Mouse (Mus musculus) urinary bladder, postnatal 25 days (tissue): Measurements from ENCODE around the gene Lin28a.
"Not testable (repeated sequence)": the region's sequence is repeated elsewhere in the genome, so short reads cannot be mapped to it uniquely, and the experiment has no call there.

ENCODE experiments used
- DNase-seq: peaks from one replicate; pipeline ENCODE4 v3.0.0; 2022; ENCODE audit warnings: low spot score

Gene Lin28a

DNA sequence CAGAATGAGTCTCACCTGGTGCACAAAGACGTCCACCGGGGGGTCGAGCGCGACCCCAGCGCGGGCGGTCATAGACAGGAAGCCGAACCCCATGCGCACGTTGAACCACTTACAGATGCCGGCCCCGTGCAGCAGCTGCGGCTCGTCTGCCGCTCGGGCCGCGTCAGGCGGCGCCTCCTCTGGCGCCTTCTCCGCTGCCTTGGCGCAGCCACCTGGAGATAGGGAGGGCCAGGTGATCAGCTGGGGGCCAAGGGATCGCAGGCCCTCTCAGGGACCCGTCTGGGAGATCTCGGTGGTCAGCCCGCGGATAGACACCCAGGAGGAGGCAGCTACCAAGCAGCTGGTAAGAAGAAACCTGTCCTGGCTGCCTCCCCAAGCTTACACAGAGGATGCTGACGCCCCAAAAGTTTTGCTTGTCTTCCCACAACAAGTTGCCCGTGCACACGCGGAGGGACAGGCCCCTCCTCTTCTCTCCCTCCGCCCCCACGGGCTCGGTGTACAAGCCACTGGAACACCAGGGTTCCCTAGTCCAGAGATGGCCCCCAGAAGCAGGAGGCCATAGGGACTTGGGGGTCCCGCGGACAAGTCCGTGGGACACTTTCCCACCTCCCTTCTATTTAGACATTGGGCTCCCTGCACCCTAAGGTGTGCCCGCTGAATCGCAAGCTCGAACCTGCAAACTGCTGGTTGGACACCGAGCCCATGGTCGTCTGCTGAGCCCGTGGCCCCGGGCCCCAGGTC lies 433 bp downstream of the Lin28a start:
- DNase-seq: no peak

DNA sequence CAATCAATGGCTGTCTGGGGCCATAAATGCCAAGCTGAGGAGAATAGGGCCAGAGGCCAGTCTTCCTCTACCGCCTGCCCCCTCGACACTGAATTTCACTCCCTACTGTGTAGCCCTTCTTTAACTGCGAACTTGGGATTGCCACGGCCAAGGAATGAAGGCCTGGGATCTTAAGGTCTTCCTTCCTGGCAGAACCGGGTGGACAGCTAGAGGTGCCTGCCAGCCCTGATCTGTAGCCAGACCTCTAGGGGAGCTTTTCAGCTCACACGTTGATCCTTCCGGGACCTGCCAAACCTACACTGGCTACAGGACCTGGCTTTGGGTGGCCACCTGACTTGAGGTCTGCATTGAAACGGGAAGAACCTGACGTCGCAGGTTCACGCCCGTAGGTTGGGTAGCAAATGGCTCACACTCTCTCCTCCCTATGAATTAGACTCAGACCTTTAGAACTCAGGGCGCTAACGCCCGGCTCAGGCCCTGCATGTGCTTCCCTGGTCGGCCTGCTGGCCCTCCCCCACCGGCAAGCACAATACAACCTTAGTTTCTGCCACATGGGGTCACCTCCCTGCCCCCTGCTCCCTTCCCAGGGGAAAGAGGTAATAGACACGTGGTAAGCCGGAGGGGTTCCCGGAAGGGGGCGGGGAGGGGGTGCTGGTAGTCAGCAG lies 1.3 kb downstream of the Lin28a start:
- no peak for DNase-seq

DNA sequence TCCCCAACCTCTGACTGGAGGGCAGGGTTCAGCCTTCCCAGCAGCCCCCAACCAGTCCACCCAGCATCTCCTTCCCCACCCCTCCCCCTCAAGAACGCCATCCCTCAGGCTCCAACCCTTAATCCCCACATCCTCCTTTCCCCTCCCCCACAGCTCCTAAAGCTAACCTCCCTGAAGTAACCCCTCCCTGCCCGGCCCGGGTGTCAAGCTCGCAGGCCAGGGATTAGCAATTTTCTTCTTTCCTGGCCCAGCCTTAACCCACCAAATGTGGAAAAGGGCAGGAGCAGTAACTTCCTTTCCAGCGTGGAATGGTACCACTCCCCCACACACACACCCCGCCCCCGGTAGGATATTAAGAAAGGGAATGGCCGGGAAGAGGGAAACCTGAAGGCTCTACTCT lies 1.9 kb downstream of the Lin28a start:
- DNase-seq: no peak

- no peak for DNase-seq
Measured at GRCm38 (mm10) chr4:134016208-134016607, 2.4 kb downstream of the Lin28a start.

DNA sequence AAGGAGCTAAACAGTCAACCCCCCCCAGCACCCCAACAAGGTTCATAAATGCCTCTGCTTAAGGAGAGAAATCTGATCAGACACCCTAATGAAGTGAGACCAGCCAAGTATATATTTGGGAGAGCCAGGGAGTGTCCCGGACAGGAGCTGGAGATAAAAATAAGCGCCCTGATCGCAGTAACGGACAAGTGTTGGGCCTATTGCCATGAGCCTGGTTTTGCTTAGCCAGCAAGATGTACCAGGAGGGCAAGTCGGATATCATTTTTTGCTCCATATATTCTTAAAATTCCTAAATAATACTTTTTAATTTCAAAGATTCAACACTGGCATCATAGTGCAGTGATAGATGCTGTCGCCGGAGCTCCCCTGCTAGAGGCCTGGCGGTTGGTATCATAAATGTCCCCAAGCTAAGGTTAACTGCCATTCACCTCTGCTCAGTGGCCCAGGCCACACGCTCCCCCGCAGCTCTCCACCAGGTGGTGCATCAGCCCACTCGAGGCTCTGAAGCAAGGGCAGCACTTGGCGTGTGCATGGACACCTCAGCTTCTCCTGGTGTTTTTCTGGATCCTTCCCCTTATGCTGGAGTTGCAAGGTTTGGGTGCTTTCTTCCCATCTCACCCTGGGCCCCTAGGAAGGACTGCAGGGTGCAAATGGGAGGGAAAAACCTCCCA lies 5.6 kb downstream of the Lin28a start:
- no peak for DNase-seq

GRCm38 (mm10) chr4:134011450-134012414 lies 6.9 kb downstream of the Lin28a start:
- DNase-seq: no peak

- no peak for DNase-seq
Measured at GRCm38 (mm10) chr4:134009709-134010108, 8.9 kb downstream of the Lin28a start.

DNA sequence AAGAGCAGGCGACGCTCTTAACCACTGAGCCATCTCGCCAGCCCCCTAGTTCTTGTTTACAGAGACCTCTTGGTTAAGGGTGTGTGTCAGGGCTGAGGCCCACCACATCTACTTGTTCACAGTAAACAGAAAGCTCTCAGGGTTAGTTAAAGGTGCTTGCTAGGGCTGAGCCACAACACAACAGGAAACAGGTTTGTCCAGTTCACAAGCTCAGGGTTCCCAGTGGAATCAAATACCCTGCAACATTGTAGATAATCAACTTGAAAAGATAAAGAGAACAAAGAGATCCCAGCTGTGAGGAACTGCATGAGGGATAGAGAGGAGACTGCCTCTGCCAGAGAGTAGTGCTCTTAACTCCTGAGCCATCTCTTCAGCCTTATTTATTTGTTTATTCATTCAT lies 11.8 kb downstream of the Lin28a start:
- no peak for DNase-seq

GRCm38 (mm10) chr4:134005581-134006358 lies 12.9 kb downstream of the Lin28a start:
- DNase-seq: no peak

DNA sequence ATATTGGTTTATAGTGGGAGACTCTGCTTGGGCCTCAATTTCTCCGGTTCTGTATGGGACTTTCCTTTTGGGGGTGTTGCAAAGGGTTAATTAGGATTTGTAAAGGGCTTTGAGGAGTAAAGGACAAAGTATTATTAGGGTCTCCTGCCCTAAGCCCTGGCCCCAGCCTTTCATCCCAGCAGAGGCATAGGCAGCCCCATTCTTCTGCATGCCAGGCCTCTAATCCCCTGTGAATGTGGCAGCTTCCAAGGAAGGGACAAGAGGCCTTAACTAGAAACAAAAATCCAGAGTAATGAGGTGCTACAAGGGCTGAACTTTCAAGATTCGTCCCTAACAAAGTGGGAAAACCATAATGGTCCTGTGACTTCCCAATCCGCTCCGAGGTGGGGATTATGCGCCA lies 15.7 kb downstream of the Lin28a start:
- DNase-seq: no peak

DNA sequence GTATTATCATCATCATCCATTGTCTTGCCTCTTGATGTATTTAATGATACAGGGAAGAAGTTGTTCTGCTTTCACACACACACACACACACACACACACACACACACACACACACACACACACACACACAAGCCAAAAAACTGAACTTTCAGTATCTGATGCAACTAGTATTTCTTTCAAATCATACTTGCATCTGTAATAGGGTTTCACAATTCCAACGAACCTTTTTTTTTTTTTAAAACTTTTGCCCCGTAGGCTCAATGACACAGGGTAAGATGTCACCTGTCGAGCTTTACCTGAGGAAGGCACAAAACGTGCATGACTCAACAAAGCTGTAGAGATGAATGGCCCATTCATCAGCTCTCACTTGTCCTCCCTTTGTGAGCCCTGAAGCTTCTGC lies 16.4 kb downstream of the Lin28a start:
- DNase-seq: no peak

DNA sequence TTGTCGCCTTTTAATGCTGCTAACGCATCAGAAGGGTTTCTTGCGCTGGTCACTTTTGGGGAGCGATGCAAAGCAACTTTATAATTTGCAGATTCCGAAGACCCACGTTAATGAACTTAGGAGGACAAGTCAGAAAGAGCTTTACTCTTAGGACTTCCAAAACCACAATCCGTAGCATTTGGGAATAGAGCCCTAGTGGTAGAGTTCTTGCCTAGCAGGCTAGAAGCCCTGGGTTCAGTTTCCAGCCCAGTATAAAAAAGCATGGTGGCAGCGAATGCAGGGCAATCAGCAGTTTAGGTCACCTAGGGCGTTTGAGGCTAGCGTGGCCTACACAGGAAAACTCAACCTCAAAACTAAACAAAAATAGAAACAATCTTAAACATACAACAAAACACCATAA lies 16.9 kb downstream of the Lin28a start:
- DNase-seq: no peak

DNA sequence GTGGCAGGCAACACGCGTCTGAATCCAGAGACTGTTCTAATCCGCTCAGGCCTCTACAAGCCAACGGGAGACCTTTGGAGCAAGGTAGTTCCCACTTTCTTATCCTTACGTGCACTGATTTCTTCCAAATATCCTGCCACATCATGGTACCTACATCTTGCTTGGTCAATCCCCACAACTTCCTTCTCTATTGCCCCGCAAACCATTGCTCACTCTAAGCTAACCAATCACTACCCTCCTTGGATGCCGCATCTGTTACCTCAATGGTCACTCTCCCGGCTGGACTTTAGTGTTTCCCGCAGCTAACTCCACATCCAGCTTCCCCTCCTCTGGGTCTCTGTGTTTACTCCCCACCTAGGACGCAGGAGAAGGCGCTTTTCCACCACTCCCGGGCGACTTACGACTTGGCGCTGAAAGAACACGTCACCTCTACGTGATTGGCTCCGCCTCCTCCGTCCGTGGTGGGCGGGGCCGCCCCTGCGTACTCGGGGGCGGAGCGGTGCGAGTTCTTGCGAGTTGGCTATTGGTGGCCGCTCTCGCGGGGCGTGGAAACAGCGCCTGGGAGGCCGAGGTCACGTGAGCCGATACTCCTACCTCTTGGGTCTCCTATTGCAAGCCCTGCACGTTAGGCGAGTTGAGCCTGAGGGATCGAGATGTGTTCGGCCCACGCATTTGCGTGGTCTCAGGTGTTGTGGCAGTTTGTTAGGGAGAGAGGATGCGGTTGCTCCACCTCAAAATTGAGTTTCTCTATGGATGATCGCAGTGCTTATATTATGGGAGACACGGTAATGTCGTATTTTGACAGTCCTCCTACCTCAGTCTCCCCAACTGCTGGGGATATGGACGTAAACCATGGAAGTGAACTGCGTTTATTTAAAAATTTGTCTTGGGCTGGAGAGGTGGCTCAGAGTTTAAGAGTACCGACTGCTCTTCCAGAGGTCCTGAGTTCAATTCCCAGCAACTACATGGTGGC lies 17.9 kb downstream of the Lin28a start, which contains the start of gene Dhdds:
Gene Dhdds (minus strand): TSS at position 453 of the 973 bp plus-strand sequence.
- peak; percentile 92 for DNase-seq

- no peak for DNase-seq
Measured at GRCm38 (mm10) chr4:133994697-133995096, 23.9 kb downstream of the Lin28a start.

GRCm38 (mm10) chr4:133991087-133991660 lies 27.5 kb downstream of the Lin28a start:
- no peak for DNase-seq

GRCm38 (mm10) chr4:133990035-133990434 lies 28.6 kb downstream of the Lin28a start:
- DNase-seq: no peak

- DNase-seq: not testable (repeated sequence)
Measured at GRCm38 (mm10) chr4:133988289-133988688, 30.4 kb downstream of the Lin28a start.

GRCm38 (mm10) chr4:133982936-133983335 lies 35.7 kb downstream of the Lin28a start:
- DNase-seq: no peak

GRCm38 (mm10) chr4:133980496-133980895 lies 38.1 kb downstream of the Lin28a start:
- no peak for DNase-seq
